Mouse (Mus musculus) ES-E14 (cell line): Measurements from ENCODE around the gene Chst3. TPM values are rescaled to one million over a fixed set of nuclear protein-coding genes. Genes with fewer than 3 reads are reported as not detected.
"Not testable (repeated sequence)": the region's sequence is repeated elsewhere in the genome, so short reads cannot be mapped to it uniquely, and the experiment has no call there.

Source experiments
- DNase-seq: peaks from one replicate; pipeline ENCODE4 v3.0.0-alpha.2; 2013; ENCODE audit warnings: low read depth, low spot score
- H3K27ac ChIP-seq: 2 replicates; pipeline ENCODE4 v1.5.1; 2012; ENCODE audit warnings: low read depth, mild to moderate bottlenecking, low read length, moderate library complexity, mixed read lengths; ENCODE audit not compliant: poor library complexity, insufficient read depth, severe bottlenecking
- H3K36me3 ChIP-seq: 2 replicates; pipeline ENCODE4 v1.6.1; 2012; ENCODE audit warnings: mild to moderate bottlenecking, low read length, moderate library complexity, mixed read lengths; ENCODE audit not compliant: control insufficient read depth, poor library complexity, insufficient read depth, severe bottlenecking
- H3K4me1 ChIP-seq, 2 experiments: fragments of 150-350 bp in 1 of 2; sonication (generic) in 1 of 2; 2 replicates each; pipeline ENCODE4 v1.6.1; 2012; ENCODE audit warnings: low read length in 2 of 2, mild to moderate bottlenecking in 1 of 2, mixed read lengths in 1 of 2; ENCODE audit not compliant: control insufficient read depth in 2 of 2, insufficient read depth in 2 of 2, poor library complexity in 1 of 2
- H3K4me3 ChIP-seq, 2 experiments: fragments of 150-350 bp in 1 of 2; sonication (generic) in 1 of 2; 2 replicates each; pipeline ENCODE4 v1.5.1; 2012; ENCODE audit warnings: low read length in 2 of 2, low read depth in 1 of 2, mild to moderate bottlenecking in 1 of 2, mixed read lengths in 1 of 2; ENCODE audit not compliant: insufficient read depth in 1 of 2, poor library complexity in 1 of 2, severe bottlenecking in 1 of 2
- H3K9ac ChIP-seq: 2 replicates; pipeline ENCODE4 v1.6.1; 2012; ENCODE audit warnings: low read depth, mild to moderate bottlenecking, low read length, mixed read lengths; ENCODE audit not compliant: poor library complexity, insufficient read depth, severe bottlenecking
- H3K9me3 ChIP-seq: fragments of 150-350 bp; sonication (generic); 2 replicates; pipeline ENCODE4 v1.6.1; 2012; ENCODE audit warnings: low read depth, mild to moderate bottlenecking, low read length; ENCODE audit not compliant: control insufficient read depth, insufficient read depth
- CHD2 ChIP-seq: IDR thresholded peaks from 2 replicates; pipeline ENCODE4 v1.6.1; 2014; ENCODE audit warnings: mild to moderate bottlenecking, low read depth, low read length, inconsistent platforms
- HCFC1 ChIP-seq: IDR thresholded peaks from 2 replicates; pipeline ENCODE4 v1.6.1; 2012; ENCODE audit warnings: low read length, inconsistent platforms, borderline replicate concordance; ENCODE audit not compliant: insufficient read depth
- MAFK ChIP-seq: IDR thresholded peaks from 2 replicates; pipeline ENCODE4 v1.6.1; 2014; ENCODE audit warnings: mild to moderate bottlenecking, low read depth, low read length, inconsistent platforms; ENCODE audit not compliant: insufficient read depth
- ZC3H11A ChIP-seq: IDR thresholded peaks from 2 replicates; pipeline ENCODE4 v1.6.1; 2012; ENCODE audit warnings: low read depth, mild to moderate bottlenecking, inconsistent platforms, low read length, borderline replicate concordance
- ZNF384 ChIP-seq: IDR thresholded peaks from 2 replicates; pipeline ENCODE4 v1.6.1; 2012; ENCODE audit warnings: low read depth, low read length, inconsistent platforms
- in situ Hi-C, 2 experiments: fragments of 600-800 bp; cut with MboI; formaldehyde crosslinking; loops; one replicate each; pipeline ENCODE4 v1.15.1; 2025; ENCODE audit warnings: low sequenced_read_pairs in 2 of 2, inconsistent platforms in 1 of 2; ENCODE audit not compliant: unreplicated experiment in 2 of 2
- total RNA-seq: library from RNA; depleted of rRNA; stranded (reverse); fragments of 300-350 nt; gene quantifications from 2 replicates; pipeline ENCODE4 v1.2.3, GENCODE M21; 2012

Gene Chst3
- total RNA-seq, 1 experiment: 1.8 TPM

DNA sequence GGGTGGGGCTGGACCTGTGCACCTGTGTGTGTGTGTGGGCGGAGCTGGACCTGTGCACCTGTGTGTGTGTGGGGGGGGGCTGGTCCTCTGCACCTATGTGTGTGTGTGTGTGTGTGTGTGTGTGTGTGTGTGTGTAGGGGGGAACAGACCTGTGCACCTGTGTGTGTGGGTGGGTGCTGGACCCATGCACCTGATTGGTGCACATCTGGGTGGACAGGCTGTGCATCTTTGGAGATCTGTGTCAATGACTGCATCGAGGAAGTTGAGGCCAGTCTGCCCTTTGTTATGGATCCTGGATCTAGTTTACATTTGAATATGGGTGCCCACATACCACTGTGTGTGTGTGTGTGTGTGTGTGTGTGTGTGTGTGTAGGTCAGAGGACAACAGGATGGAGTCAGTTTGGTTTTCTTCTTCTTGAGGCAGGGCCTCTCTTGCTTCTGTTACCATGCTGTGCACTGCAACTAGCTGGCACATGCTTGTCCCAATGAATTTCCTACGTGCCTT lies 77.4 kb downstream of the Chst3 start:
- H3K4me1 ChIP-seq: peaks cover 0 to 21% of the 10 kb centered on the region in 2 experiments; a peak in 2 of 4 replicates
- H3K9me3 ChIP-seq: no peaks in the 10 kb centered on the region
- no peak overlapping the region for H3K4me3 ChIP-seq
- no peak for DNase-seq
- no peak overlapping the region for H3K9ac ChIP-seq
- no peak for TF ChIP-seq HCFC1
- TF ChIP-seq ZC3H11A: no peak
- TF ChIP-seq CHD2: no peak
- TF ChIP-seq MAFK: no peak
- no peak for TF ChIP-seq ZNF384
- no peaks in the 10 kb centered on the region for H3K36me3 ChIP-seq
- H3K27ac ChIP-seq: peak overlapping the region; percentile 26; the same call in 1 of the 2 replicates
- in situ Hi-C loops: no loop called here

DNA sequence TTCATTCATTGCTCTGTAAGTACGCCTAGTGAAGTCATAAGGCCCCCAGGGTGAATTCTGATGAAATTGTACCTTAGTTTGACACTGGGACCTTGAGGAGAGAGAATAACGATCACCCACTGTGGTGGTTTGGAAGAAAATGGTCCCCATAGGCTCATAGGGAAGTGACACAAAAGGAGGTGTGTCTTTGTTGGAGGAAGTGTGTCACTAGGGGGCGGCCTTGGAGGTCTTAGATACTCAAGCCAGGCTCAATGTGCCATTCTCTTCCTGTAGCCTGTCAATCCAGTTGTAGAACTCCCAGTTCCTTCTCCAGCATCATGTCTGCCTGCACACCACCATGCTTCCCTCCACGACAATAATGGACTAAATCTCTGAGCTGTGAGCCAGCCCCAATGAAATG lies 78.3 kb downstream of the Chst3 start:
- in situ Hi-C loops: no loop called here
- TF ChIP-seq CHD2 (no peak), ZNF384 (no peak), HCFC1 (no peak), ZC3H11A (no peak), MAFK (no peak)

DNA sequence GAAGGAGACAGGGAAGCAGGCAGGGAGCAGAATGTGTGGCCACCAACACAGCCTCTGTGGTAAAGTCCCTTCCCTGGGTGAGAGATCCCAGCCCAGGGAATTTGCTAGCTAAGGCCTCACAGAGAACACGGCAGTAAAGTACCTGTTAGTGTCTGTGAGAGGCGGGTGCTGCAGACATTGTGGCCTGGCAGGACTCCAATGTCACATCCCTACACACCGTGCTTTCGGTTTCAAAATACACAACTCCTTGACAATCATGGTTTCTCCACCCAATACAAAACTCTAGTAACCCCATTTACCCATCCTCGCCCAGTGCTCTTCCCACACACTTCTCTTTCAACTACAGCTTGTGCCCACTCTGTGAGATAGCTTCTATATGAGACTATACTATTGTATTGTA lies 80.4 kb downstream of the Chst3 start:
- DNase-seq: no peak

More for the DNA sequence above, 78.3 kb downstream of the Chst3 start:
- H3K27ac ChIP-seq: no peak overlapping the region
- H3K36me3 ChIP-seq: no peaks in the 10 kb centered on the region
- DNase-seq: no peak
- H3K9me3 ChIP-seq: no peaks in the 10 kb centered on the region
- H3K4me1 ChIP-seq: peaks cover 2 to 25% of the 10 kb centered on the region in 2 experiments; a peak in 2 of 4 replicates
- H3K9ac ChIP-seq: no peak overlapping the region
- H3K4me3 ChIP-seq: no peak overlapping the region

DNA sequence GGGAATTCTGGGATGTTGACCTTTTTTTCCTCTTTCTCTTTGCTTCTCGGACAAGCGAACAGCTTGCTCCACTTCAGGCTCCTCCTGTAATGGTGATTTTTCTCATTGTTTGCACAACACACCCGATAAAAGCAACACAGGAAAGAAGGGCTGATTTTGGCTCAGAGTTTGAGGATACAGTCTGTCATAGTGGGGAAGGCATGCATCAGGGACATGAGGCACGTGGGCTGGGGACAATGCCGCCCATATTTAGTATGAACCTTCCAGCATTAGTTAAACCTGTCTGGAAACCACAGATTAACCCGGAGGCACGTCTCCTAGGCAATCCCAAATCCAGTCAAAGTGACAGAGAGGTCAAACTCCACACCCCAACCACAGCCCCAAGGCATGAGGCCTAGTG lies 82.1 kb downstream of the Chst3 start:
- H3K27ac ChIP-seq: no peak overlapping the region
- H3K4me1 ChIP-seq: peaks cover 2 to 36% of the 10 kb centered on the region in 2 experiments; a peak in 2 of 4 replicates
- H3K4me3 ChIP-seq: no peak overlapping the region
- no peaks in the 10 kb centered on the region for H3K9me3 ChIP-seq
- H3K9ac ChIP-seq: no peak overlapping the region
- no peak for DNase-seq
- TF ChIP-seq ZNF384: no peak
- TF ChIP-seq MAFK: no peak
- in situ Hi-C loops: no loop called here
- no peaks in the 10 kb centered on the region for H3K36me3 ChIP-seq

More for the DNA sequence above, 80.4 kb downstream of the Chst3 start:
- Histone ChIP-seq H3K4me3 (no peak overlapping the region), H3K9me3 (no peaks in the 10 kb centered on the region), H3K27ac (no peak overlapping the region), H3K9ac (no peak overlapping the region), H3K36me3 (no peaks in the 10 kb centered on the region), H3K4me1 (peaks cover 2 to 32% of the 10 kb centered on the region in 2 experiments; a peak in 2 of 4 replicates)
- in situ Hi-C loops: no loop called here
- TF ChIP-seq ZNF384 (no peak), HCFC1 (no peak), MAFK (no peak), CHD2 (no peak), ZC3H11A (no peak)

DNA sequence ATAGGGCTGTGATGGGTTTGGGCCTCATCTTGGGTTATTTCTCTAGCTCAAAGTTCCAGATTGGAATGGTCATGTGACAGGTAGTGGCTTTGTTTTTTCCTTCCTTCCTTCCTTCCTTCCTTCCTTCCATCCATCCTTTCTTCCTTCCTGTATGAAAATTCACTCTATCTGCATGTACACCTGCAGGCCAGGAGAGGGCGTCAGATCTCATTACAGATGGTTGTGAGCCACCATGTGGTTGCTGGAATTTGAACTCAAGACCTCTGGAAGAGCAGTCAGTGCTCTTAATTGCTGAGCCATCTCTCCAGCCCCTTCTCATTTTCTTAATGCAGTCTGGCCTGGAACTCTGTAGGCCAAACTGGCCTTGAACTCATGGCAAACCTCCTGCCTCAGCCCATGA lies 83.0 kb downstream of the Chst3 start:
- H3K9me3 ChIP-seq, DNase-seq, H3K4me3 ChIP-seq, H3K36me3 ChIP-seq, H3K9ac ChIP-seq, in situ Hi-C loops, H3K27ac ChIP-seq: not testable (repeated sequence)
- peaks cover 2 to 27% of the 10 kb centered on the region in 2 experiments; a peak in 2 of 4 replicates for H3K4me1 ChIP-seq
